ENCODE assay signal across 20 mouse cellular contexts in genomic region chr1:80655854-80656253, GRCm38 (mm10).
DNase-seq lines count a peak whose midpoint lies in the region; ATAC-seq and TF ChIP-seq lines count a peak whose summit lies in the region.
"Had no signal": no experiment of that assay in that cellular context is flagged by ENCODE, and none has a peak within 500 bp of the region (broad histone marks: within the 10 kb centered on the region; RNA-seq: fewer than 3 reads in every experiment).

No protein-coding gene starts in this region.

- H3K36me3 ChIP-seq in hindbrain, postnatal 0 days (ENCODE audit: insufficient read depth, low read length): no peaks in the 10 kb centered on the region
- H3K36me3 ChIP-seq in hindbrain, embryonic 13.5 days: no peaks in the 10 kb centered on the region
- H3K36me3 ChIP-seq in lung, embryonic 14.5 days (ENCODE audit: insufficient read depth): no peaks in the 10 kb centered on the region
- no peaks in the 10 kb centered on the region for H3K36me3 ChIP-seq in G1E (replicated peaks)
- H3K36me3 ChIP-seq: embryonic facial prominence, embryonic 13.5 days; forebrain, embryonic 15.5 days; heart, embryonic 12.5 days; lung, embryonic 15.5 days; midbrain, embryonic 12.5 days had no signal

- 63% methylated on average over 1 of the region's 1 CpGs for WGBS in hindbrain, postnatal 0 days
- 68% methylated on average over 1 of the region's 1 CpGs for WGBS in hindbrain, embryonic 13.5 days
- 48% methylated on average over 1 of the region's 1 CpGs for WGBS in lung, embryonic 14.5 days

- no peak overlapping the region for H3K4me2 ChIP-seq in hindbrain, postnatal 0 days (ENCODE audit: low read depth, low read length)
- H3K4me2 ChIP-seq in hindbrain, embryonic 13.5 days: no peak overlapping the region
- no peak overlapping the region for H3K4me2 ChIP-seq in lung, embryonic 14.5 days
- H3K4me2 ChIP-seq: embryonic facial prominence, embryonic 13.5 days; forebrain, embryonic 15.5 days; heart, embryonic 12.5 days; hindbrain, embryonic 14.5 days; lung, embryonic 15.5 days; midbrain, embryonic 12.5 days had no signal

- no peaks in the 10 kb centered on the region for H3K9me3 ChIP-seq in hindbrain, postnatal 0 days (ENCODE audit: low read length)
- no peaks in the 10 kb centered on the region for H3K9me3 ChIP-seq in hindbrain, embryonic 13.5 days
- H3K9me3 ChIP-seq in lung, embryonic 14.5 days (ENCODE audit: low read depth, low read length): no peaks in the 10 kb centered on the region
- peaks cover 4% of the 10 kb centered on the region; the same call in 1 of the 2 replicates for H3K9me3 ChIP-seq in G1E (replicated peaks)
- H3K9me3 ChIP-seq: embryonic facial prominence, embryonic 13.5 days; forebrain, embryonic 15.5 days; heart, embryonic 12.5 days; lung, embryonic 15.5 days; midbrain, embryonic 12.5 days had no signal

- no peak overlapping the region for H3K9ac ChIP-seq in hindbrain, postnatal 0 days (replicated peaks; ENCODE audit: low read length)
- H3K9ac ChIP-seq in hindbrain, embryonic 13.5 days: no peak overlapping the region
- H3K9ac ChIP-seq in lung, embryonic 14.5 days: no peak overlapping the region
- H3K9ac ChIP-seq: embryonic facial prominence, embryonic 13.5 days; forebrain, embryonic 15.5 days; heart, embryonic 12.5 days; hindbrain, embryonic 14.5 days; lung, embryonic 15.5 days; midbrain, embryonic 12.5 days had no signal

- H3K27me3 ChIP-seq in hindbrain, postnatal 0 days (ENCODE audit: insufficient read depth, low read length): no peaks in the 10 kb centered on the region
- H3K27me3 ChIP-seq in hindbrain, embryonic 13.5 days: no peaks in the 10 kb centered on the region
- H3K27me3 ChIP-seq in lung, embryonic 14.5 days (ENCODE audit: insufficient read depth, low read length): no peaks in the 10 kb centered on the region
- no peaks in the 10 kb centered on the region for H3K27me3 ChIP-seq in G1E (ENCODE audit: insufficient read depth, low read length)
- H3K27me3 ChIP-seq: embryonic facial prominence, embryonic 13.5 days; forebrain, embryonic 15.5 days; heart, embryonic 12.5 days; lung, embryonic 15.5 days; midbrain, embryonic 12.5 days had no signal

- no peaks in the 10 kb centered on the region for H3K4me1 ChIP-seq in hindbrain, postnatal 0 days (ENCODE audit: insufficient read depth, low read length)
- no peaks in the 10 kb centered on the region for H3K4me1 ChIP-seq in hindbrain, embryonic 13.5 days (replicated peaks)
- no peaks in the 10 kb centered on the region for H3K4me1 ChIP-seq in lung, embryonic 14.5 days (ENCODE audit: insufficient read depth)
- H3K4me1 ChIP-seq in G1E (ENCODE audit: insufficient read depth, low read depth, low read length): no peaks in the 10 kb centered on the region
- H3K4me1 ChIP-seq: embryonic facial prominence, embryonic 13.5 days; forebrain, embryonic 15.5 days; heart, embryonic 12.5 days; lung, embryonic 15.5 days; midbrain, embryonic 12.5 days had no signal

- TF ChIP-seq CTCF in hindbrain, postnatal 0 days (IDR thresholded peaks at IDR 0.05; ENCODE audit: low read depth): peak; percentile 33
- TF ChIP-seq CTCF in lung, embryonic 14.5 days (IDR thresholded peaks at IDR 0.05; ENCODE audit: low read depth): peak; percentile 32
- TF ChIP-seq CTCF in G1E (IDR thresholded peaks at IDR 0.05; ENCODE audit: low read depth, low read length): 0 out of 2 replicates have a peak, but pooled peaks have one; percentile 7

- DNase-seq in hindbrain, postnatal 0 days (ENCODE audit: low spot score): no peak
- no peak for DNase-seq in lung, embryonic 14.5 days
- DNase-seq in lung, postnatal 25 days (ENCODE audit: low spot score): no peak
- no peak for DNase-seq in G1E (ENCODE audit: low spot score)
- peak; percentile 42 for DNase-seq in induced T-regulatory cell, adult 2 months (ENCODE audit: low read depth)
- no peak for DNase-seq in cerebellum, postnatal 36 days
- DNase-seq in adrenal gland, adult 8-10 months: no peak
- DNase-seq: adrenal gland, postnatal 14 days; cerebellum, adult 11 months; cerebellum, postnatal 10 days; kidney, postnatal 25 days; left cerebral cortex, postnatal 4 days had no signal

- ATAC-seq in hindbrain, postnatal 0 days: no peak
- no peak for ATAC-seq in hindbrain, embryonic 13.5 days (ENCODE audit: low FRiP score)
- ATAC-seq in lung, embryonic 14.5 days (ENCODE audit: insufficient read depth): no peak
- ATAC-seq in G1E (ENCODE audit: extremely low read depth, insufficient number of reproducible peaks, low FRiP score, poor library complexity, severe bottlenecking): no peak
- ATAC-seq: forebrain, embryonic 15.5 days had no signal

- no peak overlapping the region for H3K27ac ChIP-seq in hindbrain, postnatal 0 days
- no peak overlapping the region for H3K27ac ChIP-seq in hindbrain, embryonic 13.5 days
- no peak overlapping the region for H3K27ac ChIP-seq in lung, embryonic 14.5 days (ENCODE audit: low read depth)
- H3K27ac ChIP-seq: embryonic facial prominence, embryonic 13.5 days; forebrain, embryonic 15.5 days; left cerebral cortex, adult 2 months; lung, embryonic 15.5 days; midbrain, embryonic 12.5 days had no signal

- H3K4me3 ChIP-seq in hindbrain, postnatal 0 days (ENCODE audit: low read length): no peak overlapping the region
- no peak overlapping the region for H3K4me3 ChIP-seq in hindbrain, embryonic 13.5 days
- H3K4me3 ChIP-seq in lung, embryonic 14.5 days (ENCODE audit: low read depth, low read length): no peak overlapping the region
- no peak overlapping the region for H3K4me3 ChIP-seq in G1E (ENCODE audit: low read depth, low read length)
- H3K4me3 ChIP-seq: embryonic facial prominence, embryonic 13.5 days; forebrain, embryonic 15.5 days; heart, embryonic 12.5 days; left cerebral cortex, adult 2 months; lung, embryonic 15.5 days; midbrain, embryonic 12.5 days had no signal
